ENCODE assay signal across 8 mouse cellular contexts in genomic region chr17:27325002-27325460, GRCm38 (mm10).
DNase-seq lines count a peak whose midpoint lies in the region; ATAC-seq and TF ChIP-seq lines count a peak whose summit lies in the region.

No protein-coding gene starts in this region.

- ATAC-seq in erythroid progenitor cell, adult 5-6 weeks (replicated peaks; ENCODE audit: low FRiP score, poor library complexity, severe bottlenecking) = peak; percentile 51

- H3K4me3 ChIP-seq in layer of hippocampus, adult 2 months = peak overlapping the region; percentile 12; the same call in 1 of the 2 replicates

- no peak overlapping the region for H3K27ac ChIP-seq in layer of hippocampus, adult 2 months

- DNase-seq in B cell, adult 2 months = peak; percentile 83 to 88
- DNase-seq in WW6 (ENCODE audit: low read depth, low spot score) = peak; percentile 84
- peak; percentile 37 to 65 for DNase-seq in heart, postnatal 14 days
- peak in 1 of 2 experiments; percentile 46 for DNase-seq in layer of hippocampus, adult 2 months (ENCODE audit: low spot score in 2 of 2)
- DNase-seq in lung, postnatal 36 days = peak; percentile 71
- peak; percentile 33 to 39 for DNase-seq in right cerebral cortex, adult 2 months (ENCODE audit: low spot score in 2 of 2)
- peak; percentile 37 to 70 for DNase-seq in urinary bladder, postnatal 36 days (ENCODE audit: low spot score in 2 of 2)

- TF ChIP-seq CTCF in layer of hippocampus, adult 2 months (conservative IDR thresholded peaks at IDR 0.05) = no peak

- intact Hi-C loops in heart, postnatal 14 days (cut with DNase I) = no loop called here
